Mouse (Mus musculus) embryonic stem cell, embryonic (primary cell): ENCODE results near the gene Ddc.

Source experiments
- CTCF ChIA-PET, 4 experiments: fragments of 300-600 bp in 2 of 4; fragments of 350-600 bp in 2 of 4; sonication (Branson Sonifier 250); formaldehyde crosslinking; loops; one replicate each; lab custom pipeline; 2022; ENCODE audit warnings: inconsistent platforms in 2 of 4; lab: Charles Lee
- POLR2A ChIA-PET, 4 experiments: fragments of 300-600 bp in 2 of 4; fragments of 350-600 bp in 2 of 4; sonication (Branson Sonifier 250); formaldehyde crosslinking; loops; one replicate each; lab custom pipeline; 2022; ENCODE audit warnings: antibody characterized with exemption in 4 of 4, inconsistent platforms in 1 of 4; lab: Charles Lee

The Ddc gene

DNA sequence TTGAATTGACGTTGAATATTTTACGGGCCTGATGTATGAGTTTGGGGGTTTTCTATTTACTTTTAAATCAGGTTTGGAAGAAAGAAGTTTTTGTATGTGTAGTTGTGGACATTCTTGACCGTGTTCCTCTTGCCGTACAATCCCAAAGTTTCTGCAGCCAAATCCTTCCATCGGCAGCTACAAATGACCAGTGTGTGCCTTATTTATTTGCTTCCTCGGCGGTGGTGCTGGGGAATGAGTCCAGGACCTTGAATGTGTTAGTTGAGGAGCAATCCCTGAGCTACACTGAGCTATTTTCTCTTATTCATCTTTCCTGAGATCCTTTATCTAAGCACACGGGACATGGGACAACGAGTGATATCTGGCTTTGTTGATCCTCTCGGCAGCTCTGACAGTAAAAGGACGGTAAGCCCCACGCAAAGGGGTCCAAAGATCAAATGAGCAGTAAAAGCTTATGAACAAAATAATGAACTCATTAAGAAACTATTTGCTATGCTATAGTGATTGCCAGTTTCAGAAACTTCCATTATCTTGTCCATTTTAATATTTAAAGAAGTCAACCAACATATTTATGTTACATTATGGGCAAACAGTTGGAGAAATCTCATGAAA, 67.0 kb downstream of the Ddc start:
- ChIA-PET CTCF (interaction anchor here in 3 of 4 experiments (0.5 to 1.4 kb wide), 3 partner anchors 11 to 47 kb away, joined by 3 to 4 read pairs (median 3); no protein-coding TSS in a partner anchor), POLR2A (interaction anchor here (0.6 to 10.7 kb wide), 20 partner anchors 9 to 142 kb away, joined by 3 to 176 read pairs (median 8); partner anchors contain the start of gene Fignl1 (in 2 of the 4))

GRCm38 (mm10) chr11:11829161-11830000, 68.6 kb downstream of the Ddc start:
- POLR2A ChIA-PET: interaction anchor here (0.5 to 10.7 kb wide), 33 partner anchors 7 to 911 kb away, joined by 3 to 176 read pairs (median 5); partner anchors contain the start of gene Fignl1 (in 3 of the 4)

GRCm38 (mm10) chr11:11828761-11829160, 69.2 kb downstream of the Ddc start:
- POLR2A ChIA-PET: interaction anchor here (0.6 to 10.7 kb wide), 32 partner anchors 7 to 140 kb away, joined by 3 to 176 read pairs (median 5); partner anchors contain the start of gene Fignl1 (in 3 of the 4)
- CTCF ChIA-PET: interaction anchor here in 2 of 4 experiments (0.6 to 1.2 kb wide), 2 partner anchors 9 to 150 kb away, joined by 3 read pairs; no protein-coding TSS in a partner anchor

More at GRCm38 (mm10) chr11:11829161-11830000, 68.6 kb downstream of the Ddc start:
- CTCF ChIA-PET: interaction anchor here in 3 of 4 experiments (0.6 to 1.2 kb wide), 4 partner anchors 9 to 149 kb away, joined by 3 to 13 read pairs (median 3); no protein-coding TSS in a partner anchor

DNA sequence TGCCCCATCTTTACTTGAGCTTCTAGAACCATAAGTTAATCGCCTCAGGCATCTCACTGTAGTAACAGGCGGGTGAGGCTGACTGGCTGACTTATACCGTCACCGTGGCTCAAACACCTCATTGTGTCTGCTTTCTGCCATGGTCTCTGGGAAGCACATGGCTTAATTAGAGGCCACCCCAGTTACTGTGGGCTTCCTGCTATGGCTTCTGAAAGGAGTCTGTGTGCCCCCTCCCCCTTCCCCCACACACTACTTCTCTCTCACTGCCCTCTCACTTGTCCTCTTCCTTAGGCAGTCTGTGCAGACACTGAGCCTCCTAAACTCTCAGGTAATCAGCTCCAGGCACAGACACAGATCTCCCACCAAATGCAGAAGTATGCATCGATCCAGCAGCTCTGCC, 69.7 kb downstream of the Ddc start:
- ChIA-PET CTCF (interaction anchor here in 1 of 4 experiments (1.2 kb wide), 1 partner anchor 8 kb away, joined by 3 read pairs; no protein-coding TSS in a partner anchor), POLR2A (interaction anchor here (0.5 to 10.7 kb wide), 22 partner anchors 6 to 137 kb away, joined by 3 to 176 read pairs (median 4); partner anchors contain the start of gene Fignl1 (in 3 of the 4))

DNA sequence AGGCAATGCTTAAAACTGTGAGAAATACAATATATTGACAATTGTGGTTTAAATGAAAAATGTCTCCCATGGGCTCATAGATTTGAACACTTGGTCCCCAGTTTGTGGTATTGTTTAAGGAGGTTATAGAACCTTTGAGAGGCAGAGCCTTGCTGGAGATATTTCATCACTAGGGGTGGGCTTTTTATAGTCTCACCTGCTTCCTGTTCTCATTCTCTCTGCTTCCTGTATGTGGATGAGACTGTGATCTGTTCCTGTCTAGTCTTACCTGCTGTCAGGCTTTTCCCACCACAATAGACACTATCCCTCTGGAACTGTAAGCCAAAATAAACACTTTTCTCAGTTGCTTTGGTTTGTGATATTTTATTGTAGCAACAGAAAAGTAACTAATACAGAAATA, 71.5 kb downstream of the Ddc start:
- POLR2A ChIA-PET: interaction anchor here in 2 of 4 experiments (0.9 to 9.5 kb wide), 6 partner anchors 7 to 116 kb away, joined by 4 to 359 read pairs (median 105); partner anchors contain the start of gene Fignl1 (in 2 of the 2)
- CTCF ChIA-PET: interaction anchor here in 1 of 4 experiments (1.1 kb wide), 1 partner anchor 17 kb away, joined by 3 read pairs; no protein-coding TSS in a partner anchor

DNA sequence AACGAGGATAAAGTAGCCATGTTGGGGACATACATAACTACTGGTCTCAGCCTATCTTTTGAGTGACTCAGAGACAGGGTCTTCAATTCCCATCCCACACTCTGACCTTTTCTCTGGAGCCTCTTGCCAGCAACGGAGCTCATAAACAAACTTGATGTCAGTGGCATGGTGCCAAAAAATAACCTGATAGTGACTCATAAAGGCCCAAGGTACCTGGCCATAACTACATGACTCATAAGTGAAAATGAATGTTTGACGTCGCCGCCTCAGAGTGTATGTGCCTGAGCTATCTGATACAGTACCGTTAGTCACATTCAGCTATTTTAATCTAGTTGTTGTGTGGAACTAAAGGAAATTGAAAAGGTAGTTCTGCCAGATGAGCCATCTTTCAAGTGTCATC, 72.3 kb downstream of the Ddc start:
- ChIA-PET CTCF (interaction anchor here in 1 of 4 experiments (1.1 kb wide), 1 partner anchor 16 kb away, joined by 3 read pairs; no protein-coding TSS in a partner anchor), POLR2A (interaction anchor here in 3 of 4 experiments (0.7 to 9.5 kb wide), 11 partner anchors 8 to 141 kb away, joined by 4 to 359 read pairs (median 64); partner anchors contain the start of gene Fignl1 (in 2 of the 3))

DNA sequence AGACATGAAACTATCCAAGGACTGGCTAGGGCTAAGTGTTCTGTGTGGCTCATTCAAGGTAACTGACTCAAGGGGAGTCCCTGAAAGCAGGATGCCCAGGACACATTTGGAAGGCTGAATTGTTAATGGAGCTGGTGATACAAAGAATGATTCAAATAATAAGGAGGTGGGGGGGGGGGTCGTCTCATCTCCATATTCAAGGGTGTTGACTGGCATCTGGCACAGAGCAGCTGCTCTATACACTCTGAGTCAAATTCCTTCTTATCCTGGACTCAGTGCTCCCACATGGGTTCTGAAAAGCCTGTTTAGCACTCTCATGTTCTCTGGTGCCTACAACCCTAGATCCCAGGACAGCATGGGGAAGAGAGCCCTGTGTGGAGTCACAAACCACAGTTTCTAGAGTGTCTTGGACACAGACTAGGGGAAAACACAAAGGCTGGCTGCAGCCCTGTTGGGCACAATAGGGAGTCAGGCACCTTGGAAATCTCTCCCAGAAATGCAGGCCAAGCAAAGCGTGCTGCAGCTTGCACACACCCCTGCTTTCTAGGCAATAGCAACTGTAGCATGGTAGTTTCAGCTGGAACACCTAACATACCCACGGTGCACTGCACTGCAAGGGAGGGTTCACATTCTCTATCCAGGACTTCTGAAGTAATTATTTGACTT, 72.8 kb downstream of the Ddc start:
- POLR2A ChIA-PET: interaction anchor here in 3 of 4 experiments (0.7 to 9.5 kb wide), 14 partner anchors 8 to 141 kb away, joined by 4 to 359 read pairs (median 50); partner anchors contain the start of gene Fignl1 (in 2 of the 3)
- CTCF ChIA-PET: interaction anchor here in 2 of 4 experiments (0.6 to 1.3 kb wide), 2 partner anchors 16 to 150 kb away, joined by 4 to 7 read pairs; partner anchors contain the start of gene Fignl1 (in 1 of the 2)

- POLR2A ChIA-PET: interaction anchor here in 2 of 4 experiments (0.9 to 9.5 kb wide), 29 partner anchors 9 to 150 kb away, joined by 3 to 359 read pairs (median 47); partner anchors contain the start of gene Fignl1 (in 2 of the 2)
These were observed 73.7 kb downstream of the Ddc start for GRCm38 (mm10) chr11:11823980-11824911.

DNA sequence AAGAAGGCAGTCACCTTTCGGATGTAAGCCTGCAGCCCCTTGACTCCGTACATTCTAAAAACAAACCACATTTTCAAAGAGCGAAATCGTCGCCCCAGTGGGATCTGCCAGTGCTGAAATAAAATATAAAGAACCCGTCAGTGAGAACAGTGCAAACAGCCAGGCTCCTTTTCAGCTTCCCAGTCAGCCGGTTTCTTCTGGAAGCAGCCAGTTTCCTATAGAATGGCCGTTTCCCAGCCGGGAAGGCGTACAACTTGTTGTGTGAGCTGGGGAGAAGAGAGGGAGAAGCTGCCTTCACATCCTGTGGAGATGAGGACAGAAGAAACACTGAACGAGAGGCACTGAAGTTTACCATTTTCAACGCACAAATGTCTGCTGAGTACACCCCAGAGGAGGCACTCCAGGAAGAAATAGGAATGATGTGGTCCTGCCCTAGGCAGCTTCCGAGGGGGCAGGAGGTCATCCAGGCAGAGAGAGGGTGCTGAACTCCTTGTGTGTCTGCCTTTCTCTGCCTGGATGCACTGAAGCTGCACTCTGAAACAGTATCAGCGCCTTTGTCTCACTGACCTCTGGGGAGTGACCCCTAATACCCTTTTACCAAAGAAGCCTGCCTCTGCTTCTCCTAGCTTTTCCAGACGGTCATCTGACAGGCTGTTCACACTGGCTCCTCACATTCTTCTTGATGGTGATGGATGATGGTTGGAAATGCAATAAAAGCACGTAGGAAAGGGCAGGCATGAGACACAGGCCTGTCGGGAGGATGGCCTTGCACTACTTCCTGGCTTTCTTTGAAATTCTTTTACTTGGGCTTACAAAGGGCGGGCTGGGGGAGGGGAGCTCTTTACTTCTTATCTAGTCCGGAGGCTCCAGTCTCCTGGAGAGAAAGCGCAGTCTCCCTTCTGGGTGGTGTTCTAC, 75.5 kb downstream of the Ddc start:
- ChIA-PET POLR2A (interaction anchor here (0.6 to 9.5 kb wide), 106 partner anchors 9 to 645 kb away, joined by 3 to 359 read pairs (median 8); partner anchors contain the start of gene Fignl1 (in 4 of the 4)), CTCF (interaction anchor here (0.6 to 5.2 kb wide), 29 partner anchors 10 to 721 kb away, joined by 3 to 166 read pairs (median 5); partner anchors contain the start of genes Fignl1 (in 2 of the 4), Spata48 (in 1 of the 4) and Zpbp (in 1 of the 4))

More at GRCm38 (mm10) chr11:11823980-11824911, 73.7 kb downstream of the Ddc start:
- CTCF ChIA-PET: interaction anchor here in 3 of 4 experiments (0.6 to 1.3 kb wide), 4 partner anchors 13 to 151 kb away, joined by 3 to 7 read pairs (median 4); partner anchors contain the start of gene Fignl1 (in 1 of the 3)

GRCm38 (mm10) chr11:11821387-11821975, 76.5 kb downstream of the Ddc start:
- ChIA-PET POLR2A (interaction anchor here (0.6 to 9.5 kb wide), 101 partner anchors 9 to 646 kb away, joined by 3 to 359 read pairs (median 8); partner anchors contain the start of genes Fignl1 (in 4 of the 4) and Spata48 (in 1 of the 4)), CTCF (interaction anchor here (0.6 to 5.2 kb wide), 33 partner anchors 10 to 737 kb away, joined by 3 to 166 read pairs (median 8); partner anchors contain the start of genes Fignl1 (in 2 of the 4), Spata48 (in 2 of the 4) and Zpbp (in 1 of the 4))

- ChIA-PET POLR2A (interaction anchor here (0.5 to 9.5 kb wide), 88 partner anchors 8 to 360 kb away, joined by 3 to 359 read pairs (median 7); partner anchors contain the start of genes Fignl1 (in 4 of the 4) and Spata48 (in 1 of the 4)), CTCF (interaction anchor here (0.5 to 5.2 kb wide), 70 partner anchors 8 to 738 kb away, joined by 3 to 166 read pairs (median 5); partner anchors contain the start of genes Fignl1 (in 3 of the 4) and Spata48 (in 2 of the 4))
These were observed 77.2 kb downstream of the Ddc start for GRCm38 (mm10) chr11:11820737-11821136.

- CTCF ChIA-PET: interaction anchor here (0.5 to 5.2 kb wide), 81 partner anchors 9 to 1852 kb away, joined by 3 to 166 read pairs (median 4); partner anchors contain the start of genes Fignl1 (in 3 of the 4) and Spata48 (in 2 of the 4)
- POLR2A ChIA-PET: interaction anchor here (0.5 to 9.5 kb wide), 78 partner anchors 9 to 359 kb away, joined by 3 to 359 read pairs (median 13); partner anchors contain the start of genes Fignl1 (in 4 of the 4) and Spata48 (in 1 of the 4)
These were observed 77.7 kb downstream of the Ddc start for GRCm38 (mm10) chr11:11820251-11820650.

GRCm38 (mm10) chr11:11819206-11819605, 78.7 kb downstream of the Ddc start:
- POLR2A ChIA-PET: interaction anchor here (0.5 to 9.5 kb wide), 26 partner anchors 9 to 851 kb away, joined by 3 to 359 read pairs (median 52); partner anchors contain the start of gene Fignl1 (in 4 of the 4)
- CTCF ChIA-PET: interaction anchor here (0.5 to 5.2 kb wide), 15 partner anchors 9 to 155 kb away, joined by 3 to 166 read pairs (median 6); partner anchors contain the start of gene Fignl1 (in 1 of the 4)
